Mouse (Mus musculus) midbrain, embryonic 13.5 days (tissue): ENCODE results near the gene Vmn1r114. TPM values are rescaled to one million over a fixed set of nuclear protein-coding genes. Genes with fewer than 3 reads are reported as not detected.
"Not testable (repeated sequence)": the region's sequence is repeated elsewhere in the genome, so short reads cannot be mapped to it uniquely, and the experiment has no call there.

Experiments used
- ATAC-seq: fragments of 200-750 bp; cut with Nextera tagmentation; 2 replicates; pipeline ENCODE4 v1.8.0; 2017; ENCODE audit warnings: mild to moderate bottlenecking, moderate TSS enrichment, moderate library complexity
- H3K27ac ChIP-seq: fragments of 300-500 bp; sonication (generic); 2 replicates; pipeline ENCODE4 v1.5.1; 2015; ENCODE audit warnings: inconsistent platforms, mild to moderate bottlenecking, moderate library complexity
- H3K27me3 ChIP-seq: fragments of 300-500 bp; sonication (generic); 2 replicates; pipeline ENCODE4 v1.6.1; 2015; ENCODE audit warnings: mild to moderate bottlenecking, inconsistent platforms
- H3K36me3 ChIP-seq: fragments of 300-500 bp; sonication (generic); 2 replicates; pipeline ENCODE4 v1.6.1; 2015; ENCODE audit warnings: mild to moderate bottlenecking, inconsistent platforms
- H3K4me1 ChIP-seq: fragments of 300-500 bp; sonication (generic); replicated peaks from 2 replicates; pipeline ENCODE4 v1.6.1; 2015; ENCODE audit warnings: inconsistent platforms
- H3K4me2 ChIP-seq: fragments of 300-500 bp; sonication (generic); replicated peaks from 2 replicates; pipeline ENCODE4 v1.6.1; 2015; ENCODE audit warnings: moderate library complexity, mild to moderate bottlenecking, inconsistent platforms
- H3K4me3 ChIP-seq: fragments of 300-500 bp; sonication (generic); replicated peaks from 2 replicates; pipeline ENCODE4 v1.5.1; 2015; ENCODE audit warnings: mild to moderate bottlenecking, inconsistent platforms
- H3K9ac ChIP-seq: fragments of 300-500 bp; sonication (generic); replicated peaks from 2 replicates; pipeline ENCODE4 v1.6.1; 2015; ENCODE audit warnings: mild to moderate bottlenecking, inconsistent platforms
- H3K9me3 ChIP-seq: fragments of 300-500 bp; sonication (generic); 2 replicates; pipeline ENCODE4 v1.6.1; 2016; ENCODE audit warnings: mild to moderate bottlenecking, inconsistent platforms
- WGBS: fragments of 180-500 bp; shearing (Covaris S2); methylation state at CpG from one replicate; pipeline ENCODE4 v1.1.7; 2015; 5-methylcytosine and 5-hydroxymethylcytosine counted together
- polyA plus RNA-seq: library from polyadenylated mRNA; unstranded; fragments of >200 nt; fragmentation: Nextera tagmentation; extraction: Ambion mirVana; gene quantifications from 2 replicates; pipeline ENCODE4 v1.2.1, GENCODE M21; 2015

The Vmn1r114 gene
- polyA plus RNA-seq = not detected in 2 replicates

DNA sequence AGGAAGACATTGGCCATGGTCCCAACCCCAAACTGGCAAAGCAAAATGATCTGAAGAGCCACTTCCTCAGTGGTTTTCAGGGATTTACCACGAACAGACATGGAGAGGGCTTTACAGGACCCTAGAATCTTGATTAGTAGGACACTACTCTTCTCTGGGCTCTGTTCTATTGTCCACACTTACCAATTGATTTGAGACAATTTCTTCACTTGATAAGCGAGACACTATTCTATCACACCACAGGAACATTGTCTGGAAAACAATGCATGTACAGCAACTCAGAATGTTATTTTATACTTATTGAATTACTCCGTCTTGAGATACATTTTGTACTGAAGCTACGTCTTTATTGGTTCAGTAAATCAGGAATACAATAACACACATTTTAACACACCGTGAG lies at the start of gene Vmn1r114:
Gene Vmn1r114, minus strand, starts transcription at position 101 of the 400 bp plus-strand sequence.
- not testable (repeated sequence) for H3K4me1 ChIP-seq, ATAC-seq, H3K4me3 ChIP-seq, H3K9ac ChIP-seq, H3K27ac ChIP-seq, H3K4me2 ChIP-seq, H3K36me3 ChIP-seq, H3K27me3 ChIP-seq, H3K9me3 ChIP-seq
- no CpG with 5 or more reads among the region's 5 CpGs for WGBS

DNA sequence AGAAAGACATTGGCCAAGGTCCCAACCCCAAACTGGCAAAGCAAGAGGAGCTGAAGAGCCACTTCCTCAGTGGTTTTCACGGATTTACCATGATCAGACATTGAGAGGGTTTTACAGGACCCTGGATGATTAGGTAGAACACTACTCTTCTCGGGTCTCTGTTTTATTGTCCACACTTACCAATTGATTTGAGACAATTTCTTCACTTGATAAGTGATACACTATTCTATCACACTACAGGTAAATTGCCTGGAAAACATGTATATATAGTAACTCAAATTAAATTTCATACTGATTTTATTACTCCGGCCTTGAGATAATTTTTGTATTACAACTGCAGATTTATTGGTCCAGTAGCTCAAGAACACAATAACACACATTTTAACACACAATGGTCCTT lies 32.9 kb upstream of the Vmn1r114 start, which contains the start of gene Vmn1r115:
Gene Vmn1r115, minus strand, starts transcription at position 101 of the 400 bp plus-strand sequence.
- not testable (repeated sequence) for H3K4me2 ChIP-seq, H3K27ac ChIP-seq, H3K4me3 ChIP-seq, H3K4me1 ChIP-seq, H3K9ac ChIP-seq, H3K9me3 ChIP-seq, H3K36me3 ChIP-seq, ATAC-seq, H3K27me3 ChIP-seq
- WGBS = 93% methylated on average over 1 of the region's 3 CpGs

DNA sequence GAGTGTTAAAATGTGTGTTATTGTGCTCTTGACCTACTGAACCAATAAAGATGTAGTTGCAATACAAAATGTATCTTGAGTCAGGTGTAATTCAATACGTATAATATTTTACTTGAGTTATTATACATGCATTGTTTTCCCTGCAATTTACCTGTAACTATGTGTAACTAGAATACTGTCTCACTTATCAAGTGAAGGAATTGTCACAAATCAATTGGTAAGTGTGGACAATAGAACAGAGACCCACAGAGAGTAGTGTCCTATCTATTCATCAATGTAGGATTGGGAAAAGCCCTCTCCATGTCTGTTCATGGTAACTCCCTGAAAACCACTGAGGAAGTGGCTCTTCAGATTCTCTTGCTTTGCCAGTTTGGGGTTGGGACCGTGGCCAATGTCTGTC lies 25.0 kb downstream of the Vmn1r114 start, which contains the start of gene Vmn1r113:
Gene Vmn1r113, plus strand, starts transcription at position 301 of the 400 bp plus-strand sequence.
- H3K27me3 ChIP-seq, H3K27ac ChIP-seq, H3K4me2 ChIP-seq, ATAC-seq, H3K4me3 ChIP-seq, H3K9ac ChIP-seq, H3K4me1 ChIP-seq, H3K36me3 ChIP-seq, H3K9me3 ChIP-seq: not testable (repeated sequence)
- WGBS = 66% methylated on average over 2 of the region's 2 CpGs

DNA sequence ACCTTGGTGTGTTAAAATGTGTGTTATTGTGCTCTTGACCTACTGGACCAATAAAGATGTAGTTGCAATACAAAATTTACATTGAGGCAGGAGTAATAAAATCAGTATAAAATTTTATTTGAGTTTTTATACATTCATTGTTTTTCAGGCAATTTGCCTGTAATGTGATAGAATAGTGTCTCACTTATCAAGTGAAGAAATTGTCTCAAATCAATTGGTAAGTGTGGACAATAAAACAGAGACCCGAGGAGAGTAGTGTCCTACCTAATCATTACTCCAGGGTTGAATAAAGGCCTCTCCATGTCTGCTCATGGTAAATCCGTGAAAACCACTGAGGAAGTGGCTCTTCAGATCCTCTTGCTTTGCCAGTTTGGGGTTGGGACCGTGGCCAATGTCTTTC lies 41.1 kb downstream of the Vmn1r114 start, which contains the start of gene Vmn1r112:
Gene Vmn1r112, plus strand, starts transcription at position 301 of the 400 bp plus-strand sequence.
- not testable (repeated sequence) for H3K4me3 ChIP-seq, H3K36me3 ChIP-seq, H3K27me3 ChIP-seq, H3K9me3 ChIP-seq, H3K9ac ChIP-seq, ATAC-seq, H3K4me1 ChIP-seq, H3K4me2 ChIP-seq, H3K27ac ChIP-seq
- no CpG with 5 or more reads among the region's 3 CpGs for WGBS

Other genes with a start within 250 kb of the Vmn1r114 start
- not detected in 2 replicates for gene Gm4141, start 235.9 kb downstream of the Vmn1r114 start, polyA plus RNA-seq
- gene Gm4513, start 213.2 kb downstream of the Vmn1r114 start, polyA plus RNA-seq = not detected in 2 replicates
- gene Vmn1r107, start 143.3 kb downstream of the Vmn1r114 start, polyA plus RNA-seq = not detected in 2 replicates
- gene Vmn1r111, start 109.0 kb downstream of the Vmn1r114 start, polyA plus RNA-seq = not detected in 2 replicates
- gene Gm10668, start 81.6 kb downstream of the Vmn1r114 start, polyA plus RNA-seq = not detected in 2 replicates
- gene Vmn1r112, start 41.0 kb downstream of the Vmn1r114 start, polyA plus RNA-seq = not detected in 2 replicates
- gene Vmn1r113, start 24.9 kb downstream of the Vmn1r114 start, polyA plus RNA-seq = not detected in 2 replicates
- not detected in 2 replicates for gene Vmn1r115, start 32.8 kb upstream of the Vmn1r114 start, polyA plus RNA-seq
- not detected in 2 replicates for gene Vmn1r116, start 60.1 kb upstream of the Vmn1r114 start, polyA plus RNA-seq
- not detected in 2 replicates for gene Vmn1r117, start 71.9 kb upstream of the Vmn1r114 start, polyA plus RNA-seq
- not detected in 2 replicates for gene Vmn1r118, start 100.2 kb upstream of the Vmn1r114 start, polyA plus RNA-seq
- gene Vmn1r119, start 200.3 kb upstream of the Vmn1r114 start, polyA plus RNA-seq = not detected in 2 replicates
- gene Vmn1r120, start 241.6 kb upstream of the Vmn1r114 start, polyA plus RNA-seq = not detected in 2 replicates